Comparison of ENCODE assay signal across 16 mouse cellular contexts in the genomic region with DNA sequence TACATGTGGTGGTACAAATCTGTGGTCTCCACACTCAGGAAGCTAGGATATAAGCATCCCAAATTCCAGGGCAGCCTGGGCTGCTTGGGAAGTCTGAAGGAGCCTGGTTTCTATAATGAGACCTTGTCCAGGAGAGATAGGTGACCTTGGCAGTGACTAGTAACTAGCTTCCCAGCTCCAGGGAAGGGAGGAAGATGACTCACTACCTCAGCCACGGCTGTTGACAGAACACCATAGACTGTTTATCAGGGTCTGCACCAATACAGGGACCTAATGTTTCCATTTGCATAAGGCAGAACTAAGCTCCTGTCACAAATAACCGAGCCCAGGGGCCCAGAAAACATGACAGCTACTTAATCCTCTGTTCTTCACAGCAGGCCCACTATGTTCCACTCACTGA.
"Had no signal": no experiment of that assay in that cellular context is flagged by ENCODE, and none has a peak within 500 bp of the region (broad histone marks: within the 10 kb centered on the region; RNA-seq: fewer than 3 reads in every experiment).

No protein-coding gene starts in this region.

- H3K9me3 ChIP-seq: liver, embryonic 13.5 days; midbrain, embryonic 15.5 days; stomach, embryonic 15.5 days had no signal

- ATAC-seq: midbrain, embryonic 15.5 days had no signal

- H3K27me3 ChIP-seq: liver, embryonic 13.5 days; midbrain, embryonic 12.5 days; midbrain, embryonic 15.5 days; neural tube, embryonic 12.5 days; neural tube, embryonic 15.5 days; stomach, embryonic 15.5 days had no signal

- H3K36me3 ChIP-seq: liver, embryonic 13.5 days; midbrain, embryonic 12.5 days; midbrain, embryonic 15.5 days; neural tube, embryonic 12.5 days; neural tube, embryonic 15.5 days had no signal

- H3K9ac ChIP-seq: liver, embryonic 13.5 days; midbrain, embryonic 12.5 days; midbrain, embryonic 15.5 days; neural tube, embryonic 12.5 days; neural tube, embryonic 15.5 days; stomach, embryonic 15.5 days had no signal

- DNase-seq: kidney, postnatal 10 days; kidney, postnatal 36 days; layer of hippocampus, postnatal 36 days; liver, embryonic 13.5 days; lung, adult 2 months; retina, postnatal 1 day; right cerebral cortex, postnatal 25 days; spleen, adult 18-20 months; thymus, postnatal 25 days had no signal

- H3K4me3 ChIP-seq: left cerebral cortex, adult 2 months; liver, embryonic 13.5 days; megakaryocyte, embryonic 14.5 days; midbrain, embryonic 12.5 days; midbrain, embryonic 15.5 days; neural tube, embryonic 12.5 days; neural tube, embryonic 15.5 days; stomach, embryonic 15.5 days had no signal

- H3K4me2 ChIP-seq: liver, embryonic 13.5 days; midbrain, embryonic 12.5 days; midbrain, embryonic 15.5 days; neural tube, embryonic 12.5 days; neural tube, embryonic 15.5 days; stomach, embryonic 15.5 days had no signal

- H3K27ac ChIP-seq: left cerebral cortex, adult 2 months; liver, embryonic 13.5 days; midbrain, embryonic 12.5 days; midbrain, embryonic 15.5 days; neural tube, embryonic 12.5 days; neural tube, embryonic 15.5 days; stomach, embryonic 15.5 days had no signal

- H3K4me1 ChIP-seq: liver, embryonic 13.5 days; midbrain, embryonic 12.5 days; midbrain, embryonic 15.5 days; neural tube, embryonic 12.5 days; neural tube, embryonic 15.5 days; stomach, embryonic 15.5 days had no signal
